Mouse (Mus musculus) liver, embryonic 18 days (tissue): ENCODE measurements around the gene Olfr392. TPM values are rescaled to one million over a fixed set of nuclear protein-coding genes. Genes with fewer than 3 reads are reported as not detected.

Source experiments
- polyA plus RNA-seq: library from polyadenylated mRNA; depleted of rRNA; stranded (reverse); fragments of >200 nt; gene quantifications from 2 replicates; pipeline ENCODE4 v1.2.3, GENCODE M21; 2012; rRNA removed

Gene Olfr392
- not detected in 2 replicates for polyA plus RNA-seq

DNA sequence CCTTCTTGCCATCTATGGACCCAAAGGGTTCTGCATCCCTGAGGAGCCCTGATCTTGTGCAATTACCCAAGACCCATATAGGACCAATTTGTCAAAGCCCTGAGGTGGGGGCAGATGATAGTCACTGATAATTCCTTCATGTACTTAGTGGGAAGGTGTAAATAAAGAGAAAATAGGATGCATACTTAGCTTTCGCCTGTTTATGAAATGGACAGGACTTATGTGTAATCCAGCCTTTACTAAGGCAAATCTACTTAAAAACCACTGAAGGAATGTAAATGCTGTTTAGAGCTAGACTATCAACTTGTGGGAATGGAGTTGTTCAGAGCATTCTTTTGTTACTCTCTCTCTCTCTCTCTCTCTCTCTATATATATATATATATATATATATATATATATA, at the start of gene Olfr392:
Gene Olfr392, minus strand, starts transcription at position 101 of the 400 bp plus-strand sequence.

DNA sequence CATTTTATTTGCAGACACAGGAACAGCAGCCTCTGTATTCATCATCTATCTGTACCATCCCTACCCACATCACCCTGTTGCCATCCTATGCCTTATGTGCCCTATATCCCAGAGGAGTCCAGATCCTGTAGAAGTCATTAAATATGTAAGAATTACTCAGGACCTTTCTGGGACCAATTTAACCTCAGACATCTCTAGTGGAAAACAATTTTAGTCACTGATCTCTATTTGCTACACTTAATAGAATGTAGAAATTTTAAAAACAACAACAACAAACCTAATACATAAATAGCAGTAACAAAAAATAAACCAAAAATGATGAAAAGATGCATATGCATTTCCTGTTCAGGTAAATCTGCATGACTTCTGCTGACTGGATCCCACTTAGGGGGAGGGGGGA, 34.5 kb upstream of the Olfr392 start, which contains the start of gene Olfr393:
Gene Olfr393, minus strand, starts transcription at position 101 of the 400 bp plus-strand sequence.

DNA sequence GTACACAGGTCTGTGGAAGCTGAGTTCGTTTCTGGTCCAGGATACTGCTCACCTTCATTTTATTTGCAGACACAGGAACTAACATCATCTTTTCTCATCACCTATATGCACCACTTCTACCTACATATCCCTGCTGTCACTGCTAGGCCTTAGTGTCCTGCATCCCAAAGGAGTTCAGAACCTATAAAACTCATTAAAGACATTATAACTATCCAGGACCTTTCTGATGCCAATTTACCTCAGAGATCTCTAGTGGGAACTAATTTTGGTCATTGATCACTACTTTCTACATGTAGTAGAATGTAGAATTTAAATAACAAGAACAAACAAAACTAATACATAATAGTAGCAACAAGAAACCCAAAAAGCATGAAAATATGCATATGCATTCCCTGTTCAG, 13.9 kb downstream of the Olfr392 start, which contains the start of gene Olfr391-ps:
Gene Olfr391-ps, minus strand, starts transcription at position 101 of the 400 bp plus-strand sequence.

GRCm38 (mm10) chr11:73782664-73783063, 34.2 kb downstream of the Olfr392 start, which contains the start of gene Olfr390:
Gene Olfr390, plus strand, starts transcription at chr11:73782964.

GRCm38 (mm10) chr11:73780613-73781012, 36.2 kb downstream of the Olfr392 start, which contains the start of gene Olfr389:
Gene Olfr389, minus strand, starts transcription at chr11:73780713.

Other genes with a start within 250 kb of the Olfr392 start
- not detected in 2 replicates for gene Olfr385, start 224.0 kb downstream of the Olfr392 start, polyA plus RNA-seq
- gene Olfr384, start 218.5 kb downstream of the Olfr392 start, polyA plus RNA-seq: not detected in 2 replicates
- not detected in 2 replicates for gene Zfp735, start 128.3 kb downstream of the Olfr392 start, polyA plus RNA-seq
- gene Olfr389, start 36.3 kb downstream of the Olfr392 start, polyA plus RNA-seq: not detected in 2 replicates
- gene Olfr390, start 34.1 kb downstream of the Olfr392 start, polyA plus RNA-seq: not detected in 2 replicates
- not detected in 2 replicates for gene Olfr391-ps, start 14.0 kb downstream of the Olfr392 start, polyA plus RNA-seq
- gene Olfr393, start 34.4 kb upstream of the Olfr392 start, polyA plus RNA-seq: not detected in 2 replicates
- gene Olfr394, start 73.7 kb upstream of the Olfr392 start, polyA plus RNA-seq: not detected in 2 replicates
- gene Olfr395, start 92.2 kb upstream of the Olfr392 start, polyA plus RNA-seq: not detected in 2 replicates
- not detected in 2 replicates for gene Olfr23, start 119.6 kb upstream of the Olfr392 start, polyA plus RNA-seq
- gene Olfr397, start 143.8 kb upstream of the Olfr392 start, polyA plus RNA-seq: not detected in 2 replicates
- gene Olfr398, start 173.4 kb upstream of the Olfr392 start, polyA plus RNA-seq: not detected in 2 replicates
- gene Olfr139, start 239.5 kb upstream of the Olfr392 start, polyA plus RNA-seq: not detected in 2 replicates
- gene Olfr399, start 239.6 kb upstream of the Olfr392 start, polyA plus RNA-seq: not detected in 2 replicates